16 mouse cellular contexts compared by ENCODE assay signal in genomic region chr9:27658001-27658400, GRCm38 (mm10).
"Had no signal": no experiment of that assay in that cellular context is flagged by ENCODE, and none has a peak within 500 bp of the region (broad histone marks: within the 10 kb centered on the region; RNA-seq: fewer than 3 reads in every experiment).

No protein-coding gene starts in this region.

- DNase-seq: heart, postnatal 10 days; heart, postnatal 14 days; heart, postnatal 36 days; heart, postnatal 4 days; kidney, adult 11 months; kidney, adult 18-20 months; kidney, adult 2 months; kidney, adult 8-10 months; kidney, adult 9 months; kidney, postnatal 10 days; kidney, postnatal 14 days; kidney, postnatal 25 days; kidney, postnatal 36 days; kidney, postnatal 4 days; layer of hippocampus, adult 9-11 months; layer of hippocampus, postnatal 36 days had no signal
